Mouse (Mus musculus): ENCODE measurements around the gene Ltbp2.

Ltbp2 gene

GRCm38 (mm10) chr12:84805228-84805842 lies 71.0 kb downstream of the Ltbp2 start:
- no peak for DNase-seq (ENCODE audit: low spot score)

GRCm38 (mm10) chr12:84802625-84803024 lies 73.7 kb downstream of the Ltbp2 start:
- DNase-seq (ENCODE audit: low spot score) = no peak

DNA sequence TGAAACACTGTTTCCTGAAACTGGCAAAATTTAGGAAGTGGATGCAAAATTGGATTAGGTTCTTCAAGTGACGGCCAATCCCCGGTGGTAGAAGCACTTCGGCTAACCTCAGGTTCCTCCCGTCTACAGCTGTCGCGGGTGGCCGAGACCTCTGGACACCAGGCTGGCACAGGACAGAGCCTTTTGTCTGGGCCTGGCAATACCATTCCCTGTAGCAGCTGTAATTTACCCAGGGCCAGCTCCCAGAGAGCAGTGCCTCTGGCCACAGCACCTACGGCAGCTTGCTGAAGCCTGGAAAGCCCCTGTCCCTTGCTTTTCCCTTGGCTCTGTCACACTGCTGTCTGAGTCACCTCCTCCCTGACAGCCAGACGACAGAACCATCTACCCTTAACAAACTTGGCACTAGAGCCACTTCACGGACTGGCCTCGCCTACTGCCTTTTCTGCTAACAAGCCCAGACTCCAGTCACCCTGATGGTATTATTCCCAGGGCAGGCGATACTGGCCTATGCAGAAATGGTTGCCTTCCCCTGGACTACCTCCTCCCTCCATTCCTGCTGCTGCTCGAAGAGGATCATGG lies 74.7 kb downstream of the Ltbp2 start:
- DNase-seq (ENCODE audit: low spot score) = no peak

DNA sequence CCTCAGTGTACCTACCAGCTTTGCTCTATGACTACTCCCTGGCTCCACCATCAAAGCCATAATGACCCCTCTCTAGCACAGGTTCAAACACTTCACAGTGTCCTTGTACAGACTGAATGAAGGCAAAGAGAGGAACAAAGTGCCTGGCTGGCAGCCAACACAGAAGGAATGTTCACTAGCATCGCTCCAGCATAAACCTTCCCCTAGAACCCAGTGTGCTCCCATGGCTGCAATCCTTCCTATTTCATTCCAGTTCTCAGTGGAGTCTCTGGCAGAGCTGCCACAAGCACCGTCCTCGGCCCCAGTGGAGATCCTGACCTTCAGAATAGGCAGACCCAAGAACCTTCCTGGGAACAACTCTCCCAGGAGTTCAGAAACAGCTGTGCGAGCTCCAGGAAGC lies 75.9 kb downstream of the Ltbp2 start:
- DNase-seq (ENCODE audit: low spot score) = no peak

DNA sequence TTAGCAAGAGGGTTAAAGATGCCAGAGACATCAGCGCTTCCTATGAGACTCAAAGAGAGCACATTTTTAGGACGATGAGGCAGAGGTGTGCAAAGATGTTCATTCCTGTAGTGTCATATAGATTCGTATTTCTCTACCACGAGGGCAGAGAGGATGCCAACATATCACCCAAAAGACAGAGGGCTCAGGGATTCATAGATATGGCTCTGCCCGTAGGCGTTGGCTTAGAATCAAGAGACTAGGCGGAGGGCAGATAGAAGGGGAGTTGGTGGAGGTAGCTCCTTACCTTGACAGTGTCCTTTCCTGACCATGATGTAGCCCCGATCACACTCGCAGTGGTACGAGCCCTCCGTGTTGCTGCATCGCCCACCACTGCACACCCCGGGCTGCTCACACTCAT lies 77.2 kb downstream of the Ltbp2 start:
- no peak for DNase-seq (ENCODE audit: low spot score)

GRCm38 (mm10) chr12:84794647-84795046 lies 81.7 kb downstream of the Ltbp2 start:
- no peak for DNase-seq (ENCODE audit: low spot score)

DNA sequence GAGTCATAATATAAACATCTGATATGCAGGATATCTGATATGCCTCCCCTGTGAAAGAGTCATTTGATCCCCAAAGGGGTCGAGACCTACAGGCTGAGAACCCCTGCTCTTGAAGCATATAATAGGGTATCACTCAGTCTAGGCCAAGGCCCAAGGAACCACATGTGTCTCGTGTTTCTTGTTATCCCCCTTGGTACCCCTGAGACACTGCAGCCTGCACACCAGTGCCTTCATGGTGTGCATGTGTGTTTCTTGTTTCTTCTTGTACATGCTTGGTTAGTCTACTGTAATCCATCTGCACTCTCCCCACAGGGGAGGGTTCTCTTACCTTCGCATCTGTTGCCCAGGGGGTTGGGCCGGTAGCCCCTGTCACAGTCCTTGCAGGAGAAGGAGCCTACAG lies 83.7 kb downstream of the Ltbp2 start:
- DNase-seq (ENCODE audit: low spot score) = no peak

GRCm38 (mm10) chr12:84790853-84791252 lies 85.5 kb downstream of the Ltbp2 start:
- DNase-seq (ENCODE audit: low spot score) = no peak

GRCm38 (mm10) chr12:84786091-84786490 lies 90.2 kb downstream of the Ltbp2 start:
- no peak for DNase-seq (ENCODE audit: low spot score)

DNA sequence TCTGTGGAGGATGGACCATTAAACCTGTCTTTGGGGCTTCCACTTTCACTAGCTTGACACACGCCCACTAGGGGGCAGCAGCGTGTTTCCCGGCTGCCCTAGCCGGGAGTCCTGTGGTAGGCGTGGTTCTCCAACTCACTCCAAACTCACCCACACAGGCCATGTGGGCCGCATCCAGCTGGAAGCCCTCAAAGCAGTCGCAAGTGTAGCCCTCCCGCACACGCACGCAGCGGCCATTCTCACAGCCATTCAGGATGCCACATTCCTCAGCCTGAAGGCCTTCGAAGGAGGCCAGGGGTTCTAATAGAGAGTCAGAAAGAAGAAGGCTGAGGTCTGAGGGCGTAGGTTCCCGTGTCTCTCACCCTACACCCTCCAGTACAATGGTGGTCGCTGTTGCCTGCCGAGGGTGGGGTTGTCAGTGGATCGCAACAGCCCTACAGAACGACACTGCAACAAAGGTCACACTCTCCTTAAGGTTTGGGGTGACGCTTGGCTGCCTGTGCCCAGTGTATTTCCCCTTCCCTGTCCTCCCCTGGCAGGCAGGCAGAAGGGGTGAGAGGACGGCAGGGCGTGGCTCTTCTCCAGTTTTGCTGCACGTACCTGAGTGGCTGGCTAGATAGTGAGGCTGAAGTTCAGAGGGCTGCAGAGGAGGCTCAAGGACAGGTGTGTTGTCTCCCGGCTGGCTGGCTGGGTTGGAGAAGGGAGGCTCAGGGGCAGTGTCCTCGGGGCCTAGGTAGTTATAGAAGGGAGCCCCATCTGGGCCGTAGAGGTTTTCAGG lies 91.5 kb downstream of the Ltbp2 start:
- peak; percentile 71 for DNase-seq (ENCODE audit: low spot score)

DNA sequence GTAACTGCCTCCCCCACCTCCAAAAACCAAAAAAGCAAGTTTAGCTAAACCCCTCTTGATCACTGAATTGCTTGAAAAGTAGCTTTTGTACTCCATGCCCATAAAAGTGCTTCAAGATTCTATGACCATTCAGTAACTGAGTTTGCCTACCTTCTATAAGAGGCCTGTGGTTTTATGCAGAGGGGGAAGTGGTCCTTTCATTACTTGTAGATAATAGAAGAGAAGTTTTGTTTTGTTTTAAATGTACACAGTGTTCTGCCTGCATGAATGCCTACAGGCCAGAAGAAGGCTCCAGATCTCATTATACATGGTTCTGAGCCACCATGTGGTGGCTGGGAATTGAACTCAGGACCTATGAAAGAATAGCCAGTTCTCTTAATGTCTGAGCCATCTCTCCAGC lies 100.1 kb downstream of the Ltbp2 start:
- no peak for DNase-seq (ENCODE audit: low spot score)

- no peak for DNase-seq (ENCODE audit: low spot score)
Measured at GRCm38 (mm10) chr12:84774376-84774775, 102.0 kb downstream of the Ltbp2 start.

- DNase-seq (ENCODE audit: low spot score) = no peak
Measured at GRCm38 (mm10) chr12:84773476-84773875, 102.9 kb downstream of the Ltbp2 start.

- peak; percentile 75 for DNase-seq (ENCODE audit: low spot score)
Measured at GRCm38 (mm10) chr12:84772726-84773441, 103.4 kb downstream of the Ltbp2 start, which contains the start of the genes Npc2 and Isca2. Gene Npc2 (minus strand): TSS chr12:84773152. Gene Isca2 (plus strand): TSS chr12:84773251.

- DNase-seq (ENCODE audit: low spot score) = no peak
Measured at GRCm38 (mm10) chr12:84771981-84772520, 104.3 kb downstream of the Ltbp2 start.

GRCm38 (mm10) chr12:84769624-84770023 lies 106.7 kb downstream of the Ltbp2 start:
- no peak for DNase-seq (ENCODE audit: low spot score)

DNA sequence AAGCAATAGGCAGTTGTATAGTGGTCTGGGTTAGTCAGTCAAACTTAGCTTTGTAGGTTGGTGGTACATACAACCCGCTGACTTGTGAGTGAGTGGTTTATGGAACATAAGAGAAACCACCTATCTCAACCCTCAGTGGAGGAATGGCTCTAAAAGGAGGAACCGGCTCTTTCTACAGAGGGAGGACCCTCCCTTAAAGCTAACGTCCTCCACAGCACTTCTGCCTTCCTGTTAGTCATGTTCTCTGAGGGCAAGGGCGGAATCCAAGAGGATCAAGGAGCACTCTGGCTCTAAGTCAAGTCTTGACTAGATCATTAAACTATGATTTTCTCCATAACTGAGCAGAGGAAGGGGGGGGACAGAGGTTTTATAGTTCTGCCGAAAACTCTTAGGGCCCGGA lies 108.8 kb downstream of the Ltbp2 start:
- DNase-seq (ENCODE audit: low spot score) = no peak

DNA sequence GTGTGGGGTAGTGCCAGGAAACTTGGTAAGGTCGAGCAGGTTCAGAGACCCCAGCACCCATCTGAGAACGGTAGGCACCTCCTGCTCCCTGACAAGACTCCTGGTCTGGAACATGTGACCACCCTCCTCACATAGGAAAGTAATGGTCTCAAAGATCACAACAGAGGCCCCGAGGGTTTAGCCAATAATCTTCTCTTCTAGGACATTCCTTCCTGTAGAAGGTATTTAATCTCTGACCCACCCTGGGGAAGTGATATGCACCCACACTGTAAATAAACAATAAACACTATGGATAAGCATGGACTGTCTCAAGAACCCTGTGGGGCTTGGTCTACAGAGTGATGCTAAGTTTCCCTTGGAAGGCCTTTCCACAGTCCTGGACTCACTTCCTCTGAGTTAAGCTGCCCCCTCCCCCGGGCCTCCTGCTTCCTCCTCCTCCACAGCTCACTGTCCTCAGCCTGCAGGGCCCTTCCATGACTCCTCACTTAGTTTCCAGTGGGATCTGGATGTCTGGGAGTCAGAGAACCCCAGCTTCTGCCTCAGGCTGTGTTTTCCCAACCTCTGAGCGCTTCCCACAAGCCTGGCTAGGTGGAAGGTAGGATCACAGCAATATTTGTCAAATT lies 110.1 kb downstream of the Ltbp2 start:
- DNase-seq (ENCODE audit: low spot score) = no peak

DNA sequence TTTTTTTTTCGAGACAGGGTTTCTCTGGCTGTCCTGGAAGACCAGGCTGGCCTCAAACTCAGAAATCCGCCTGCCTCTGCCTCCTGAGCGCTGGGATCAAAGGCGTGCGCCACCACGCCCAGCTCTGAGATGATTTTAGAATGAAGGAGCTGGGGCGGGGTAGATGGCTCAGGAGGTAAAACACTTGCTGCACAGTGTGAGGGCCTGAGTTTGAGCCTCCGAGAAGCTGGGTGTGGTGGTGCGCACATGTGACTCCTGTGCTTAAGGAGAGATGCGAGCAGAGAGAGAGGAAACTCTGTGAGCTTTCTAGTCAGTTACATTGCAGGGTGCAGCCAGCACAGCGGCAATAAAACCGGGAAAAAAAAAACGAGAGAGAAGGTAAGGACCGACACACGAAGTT lies 110.8 kb downstream of the Ltbp2 start:
- no peak for DNase-seq (ENCODE audit: low spot score)

- DNase-seq (ENCODE audit: low spot score) = no peak
Measured at GRCm38 (mm10) chr12:84764756-84765155, 111.6 kb downstream of the Ltbp2 start.

GRCm38 (mm10) chr12:84763577-84764218 lies 112.6 kb downstream of the Ltbp2 start:
- DNase-seq (ENCODE audit: low spot score) = no peak
